ENCODE assay signal across 8 mouse cellular contexts in the genomic region with DNA sequence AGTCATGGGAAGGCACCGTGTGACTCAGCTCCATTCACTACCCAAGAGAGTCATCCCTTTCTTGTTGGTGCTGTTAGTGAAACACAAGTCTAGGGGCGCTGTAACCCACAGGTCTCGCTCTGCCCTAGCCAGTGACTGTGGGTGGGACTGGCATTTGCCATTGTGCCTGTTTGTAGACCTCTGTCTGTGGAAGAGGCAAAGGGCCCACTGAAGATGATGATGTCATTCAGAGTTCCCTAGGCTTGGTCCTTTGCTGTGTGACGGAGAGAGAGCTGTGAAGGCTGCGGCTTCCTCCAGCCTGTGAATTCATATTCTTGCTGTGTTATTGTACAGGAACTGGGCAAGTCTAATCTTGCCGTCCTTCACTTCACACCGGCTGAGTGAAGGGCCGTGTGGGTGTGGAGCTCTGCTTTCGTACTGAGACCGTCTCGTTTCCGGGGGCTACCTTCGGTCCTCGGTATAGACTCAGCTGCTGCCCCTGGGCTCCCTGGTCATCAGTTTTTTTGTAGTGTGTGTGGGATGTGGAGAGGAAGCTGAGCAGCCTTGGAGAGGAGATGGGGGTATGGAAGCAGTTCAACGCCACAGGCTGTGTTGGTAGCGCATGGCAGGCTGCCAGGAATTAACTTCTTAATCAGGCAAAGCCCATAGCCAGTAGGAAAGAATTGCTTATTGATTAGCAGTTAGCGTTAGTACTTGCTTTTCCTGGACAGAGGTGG. TPM values are rescaled to one million over a fixed set of nuclear protein-coding genes. Genes with fewer than 3 reads are reported as not detected.
A peak's percentile ranks its signal among the peaks of the same experiment; 100 is the strongest.
DNase-seq lines count a peak whose midpoint lies in the region; ATAC-seq lines count a peak whose summit lies in the region.

No protein-coding gene starts in this region.

- H3K27ac ChIP-seq in forebrain, embryonic 10.5 days, result 0 out of 2 replicates have a peak overlapping the region, but pooled peaks have one; percentile 8
- H3K27ac ChIP-seq in forebrain, embryonic 11.5 days (ENCODE audit: low read depth, low read length), result no peak overlapping the region
- H3K27ac ChIP-seq in midbrain, embryonic 13.5 days, result no peak overlapping the region
- no peak overlapping the region for H3K27ac ChIP-seq in midbrain, embryonic 15.5 days
- H3K27ac ChIP-seq in embryonic facial prominence, embryonic 13.5 days, result peak overlapping the region; percentile 55
- peak overlapping the region; percentile 95 for H3K27ac ChIP-seq in liver, embryonic 12.5 days

- no peak overlapping the region for H3K4me2 ChIP-seq in forebrain, embryonic 11.5 days (ENCODE audit: low read depth, low read length, severe bottlenecking)
- peak overlapping the region; percentile 3; the same call in 1 of the 2 replicates for H3K4me2 ChIP-seq in midbrain, embryonic 13.5 days (replicated peaks)
- no peak overlapping the region for H3K4me2 ChIP-seq in midbrain, embryonic 15.5 days
- peak overlapping the region; percentile 38 for H3K4me2 ChIP-seq in embryonic facial prominence, embryonic 13.5 days
- peak overlapping the region; percentile 21; the same call in 1 of the 2 replicates for H3K4me2 ChIP-seq in liver, embryonic 12.5 days

- WGBS in forebrain, embryonic 10.5 days, result 85% methylated on average over 17 of the region's 17 CpGs
- WGBS in forebrain, embryonic 11.5 days, result 80% methylated on average over 17 of the region's 17 CpGs
- WGBS in midbrain, embryonic 13.5 days, result 81% methylated on average over 17 of the region's 17 CpGs
- WGBS in midbrain, embryonic 15.5 days, result 56% methylated on average over 17 of the region's 17 CpGs
- WGBS in embryonic facial prominence, embryonic 13.5 days, result 64% methylated on average over 17 of the region's 17 CpGs
- WGBS in liver, embryonic 12.5 days (ENCODE audit: insufficient replicate concordance), result 65% methylated on average over 17 of the region's 17 CpGs

- H3K27me3 ChIP-seq in forebrain, embryonic 10.5 days (ENCODE audit: poor library complexity, severe bottlenecking), result no peaks in the 10 kb centered on the region
- H3K27me3 ChIP-seq in forebrain, embryonic 11.5 days (ENCODE audit: control insufficient read depth, insufficient read depth, low read length), result no peaks in the 10 kb centered on the region
- no peaks in the 10 kb centered on the region for H3K27me3 ChIP-seq in midbrain, embryonic 13.5 days
- no peaks in the 10 kb centered on the region for H3K27me3 ChIP-seq in midbrain, embryonic 15.5 days (replicated peaks)
- H3K27me3 ChIP-seq in embryonic facial prominence, embryonic 13.5 days, result no peaks in the 10 kb centered on the region
- no peaks in the 10 kb centered on the region for H3K27me3 ChIP-seq in liver, embryonic 12.5 days (replicated peaks)

- no peak overlapping the region for H3K4me3 ChIP-seq in forebrain, embryonic 10.5 days
- no peak overlapping the region for H3K4me3 ChIP-seq in forebrain, embryonic 11.5 days (ENCODE audit: low read depth, low read length)
- no peak overlapping the region for H3K4me3 ChIP-seq in midbrain, embryonic 13.5 days (replicated peaks)
- no peak overlapping the region for H3K4me3 ChIP-seq in midbrain, embryonic 15.5 days
- no peak overlapping the region for H3K4me3 ChIP-seq in embryonic facial prominence, embryonic 13.5 days
- H3K4me3 ChIP-seq in liver, embryonic 12.5 days, result no peak overlapping the region

- no peak overlapping the region for H3K9ac ChIP-seq in forebrain, embryonic 11.5 days (ENCODE audit: low read length)
- H3K9ac ChIP-seq in midbrain, embryonic 13.5 days (replicated peaks), result peak overlapping the region; percentile 10; the same call in 1 of the 2 replicates
- no peak overlapping the region for H3K9ac ChIP-seq in midbrain, embryonic 15.5 days
- H3K9ac ChIP-seq in embryonic facial prominence, embryonic 13.5 days, result no peak overlapping the region
- peak overlapping the region; percentile 47; the same call in 1 of the 2 replicates for H3K9ac ChIP-seq in liver, embryonic 12.5 days

- H3K9me3 ChIP-seq in forebrain, embryonic 10.5 days, result no peaks in the 10 kb centered on the region
- H3K9me3 ChIP-seq in forebrain, embryonic 11.5 days (ENCODE audit: control insufficient read depth, low read length), result no peaks in the 10 kb centered on the region
- H3K9me3 ChIP-seq in midbrain, embryonic 13.5 days, result no peaks in the 10 kb centered on the region
- H3K9me3 ChIP-seq in midbrain, embryonic 15.5 days, result no peaks in the 10 kb centered on the region
- H3K9me3 ChIP-seq in embryonic facial prominence, embryonic 13.5 days, result no peaks in the 10 kb centered on the region
- no peaks in the 10 kb centered on the region for H3K9me3 ChIP-seq in liver, embryonic 12.5 days (replicated peaks)

- ATAC-seq in forebrain, embryonic 11.5 days (replicated peaks; ENCODE audit: low FRiP score), result no peak
- ATAC-seq in midbrain, embryonic 13.5 days, result no peak
- no peak for ATAC-seq in midbrain, embryonic 15.5 days (replicated peaks)
- no peak for ATAC-seq in embryonic facial prominence, embryonic 13.5 days (ENCODE audit: insufficient number of reproducible peaks, insufficient read depth, low FRiP score, low TSS enrichment, low read depth)
- no peak for ATAC-seq in liver, embryonic 12.5 days

- no peaks in the 10 kb centered on the region for H3K36me3 ChIP-seq in forebrain, embryonic 10.5 days (replicated peaks)
- H3K36me3 ChIP-seq in forebrain, embryonic 11.5 days (ENCODE audit: control insufficient read depth, insufficient read depth, low read length), result no peaks in the 10 kb centered on the region
- no peaks in the 10 kb centered on the region for H3K36me3 ChIP-seq in midbrain, embryonic 13.5 days
- H3K36me3 ChIP-seq in midbrain, embryonic 15.5 days (replicated peaks), result no peaks in the 10 kb centered on the region
- H3K36me3 ChIP-seq in embryonic facial prominence, embryonic 13.5 days, result no peaks in the 10 kb centered on the region
- no peaks in the 10 kb centered on the region for H3K36me3 ChIP-seq in liver, embryonic 12.5 days

- no peak for DNase-seq in forebrain, embryonic 10.5 days (ENCODE audit: extremely low spot score, low spot score)
- no peak for DNase-seq in forebrain, embryonic 11.5 days (ENCODE audit: low spot score)
- no peak for DNase-seq in frontal cortex, postnatal 10 days (ENCODE audit: low spot score in 2 of 2)
- no peak for DNase-seq in left cerebral cortex, adult 9 months (ENCODE audit: low spot score in 2 of 2)

- H3K4me1 ChIP-seq in forebrain, embryonic 10.5 days, result peaks cover 46% of the 10 kb centered on the region
- peaks cover 4% of the 10 kb centered on the region; the same call in 1 of the 2 replicates for H3K4me1 ChIP-seq in forebrain, embryonic 11.5 days (replicated peaks; ENCODE audit: control insufficient read depth, insufficient read depth, low read length)
- peaks cover 24% of the 10 kb centered on the region for H3K4me1 ChIP-seq in midbrain, embryonic 13.5 days (replicated peaks)
- peaks cover 11% of the 10 kb centered on the region for H3K4me1 ChIP-seq in midbrain, embryonic 15.5 days
- peaks cover 44% of the 10 kb centered on the region for H3K4me1 ChIP-seq in embryonic facial prominence, embryonic 13.5 days
- peaks cover 87% of the 10 kb centered on the region for H3K4me1 ChIP-seq in liver, embryonic 12.5 days

RNA-seq across cellular contexts. Expression of gene Ppp2r1b, which starts 7.7 kb away (rescaled TPM):
- polyA plus RNA-seq in forebrain, embryonic 10.5 days (2016; fragmentation: Nextera tagmentation; extraction: Ambion mirVana), result 170 and 171 TPM in 2 replicates
- polyA plus RNA-seq in forebrain, embryonic 11.5 days (2014; fragmentation: Nextera tagmentation; extraction: Ambion mirVana), result 125 and 132 TPM in 2 replicates
- polyA plus RNA-seq in midbrain, embryonic 13.5 days (2015; fragmentation: Nextera tagmentation; extraction: Ambion mirVana), result 56.1 and 58.0 TPM in 2 replicates
- 41.6 and 42.5 TPM in 2 replicates for polyA plus RNA-seq in midbrain, embryonic 15.5 days (2015; fragmentation: Nextera tagmentation; extraction: Ambion mirVana)
- polyA plus RNA-seq in embryonic facial prominence, embryonic 13.5 days (2015; fragmentation: Nextera tagmentation; extraction: Ambion mirVana), result 72.2 and 75.3 TPM in 2 replicates
- 131 and 137 TPM in 2 replicates for polyA plus RNA-seq in liver, embryonic 12.5 days (2016; fragmentation: Nextera tagmentation; extraction: Ambion mirVana)

Comparison
In these comparisons a context has a peak if more than half of its experiments do, and no peak if none do; other contexts are left out.
1. H3K27ac ChIP-seq: peak in forebrain, embryonic 10.5 days (single experiment), embryonic facial prominence, embryonic 13.5 days (single experiment) and liver, embryonic 12.5 days (single experiment); none in forebrain, embryonic 11.5 days (single experiment), midbrain, embryonic 13.5 days (single experiment) and midbrain, embryonic 15.5 days (single experiment).
2. H3K4me2 ChIP-seq: peak in midbrain, embryonic 13.5 days (single experiment), embryonic facial prominence, embryonic 13.5 days (single experiment) and liver, embryonic 12.5 days (single experiment); none in forebrain, embryonic 11.5 days (single experiment) and midbrain, embryonic 15.5 days (single experiment).
3. H3K9ac ChIP-seq: peak in midbrain, embryonic 13.5 days (single experiment) and liver, embryonic 12.5 days (single experiment); none in forebrain, embryonic 11.5 days (single experiment), midbrain, embryonic 15.5 days (single experiment) and embryonic facial prominence, embryonic 13.5 days (single experiment).